Mouse (Mus musculus): ENCODE measurements around the gene Galnt14. TPM values are rescaled to one million over a fixed set of nuclear protein-coding genes. Genes with fewer than 3 reads are reported as not detected.

The Galnt14 gene
- polyA plus RNA-seq, 1 experiment from 2014 or later, result 21.4 TPM

DNA sequence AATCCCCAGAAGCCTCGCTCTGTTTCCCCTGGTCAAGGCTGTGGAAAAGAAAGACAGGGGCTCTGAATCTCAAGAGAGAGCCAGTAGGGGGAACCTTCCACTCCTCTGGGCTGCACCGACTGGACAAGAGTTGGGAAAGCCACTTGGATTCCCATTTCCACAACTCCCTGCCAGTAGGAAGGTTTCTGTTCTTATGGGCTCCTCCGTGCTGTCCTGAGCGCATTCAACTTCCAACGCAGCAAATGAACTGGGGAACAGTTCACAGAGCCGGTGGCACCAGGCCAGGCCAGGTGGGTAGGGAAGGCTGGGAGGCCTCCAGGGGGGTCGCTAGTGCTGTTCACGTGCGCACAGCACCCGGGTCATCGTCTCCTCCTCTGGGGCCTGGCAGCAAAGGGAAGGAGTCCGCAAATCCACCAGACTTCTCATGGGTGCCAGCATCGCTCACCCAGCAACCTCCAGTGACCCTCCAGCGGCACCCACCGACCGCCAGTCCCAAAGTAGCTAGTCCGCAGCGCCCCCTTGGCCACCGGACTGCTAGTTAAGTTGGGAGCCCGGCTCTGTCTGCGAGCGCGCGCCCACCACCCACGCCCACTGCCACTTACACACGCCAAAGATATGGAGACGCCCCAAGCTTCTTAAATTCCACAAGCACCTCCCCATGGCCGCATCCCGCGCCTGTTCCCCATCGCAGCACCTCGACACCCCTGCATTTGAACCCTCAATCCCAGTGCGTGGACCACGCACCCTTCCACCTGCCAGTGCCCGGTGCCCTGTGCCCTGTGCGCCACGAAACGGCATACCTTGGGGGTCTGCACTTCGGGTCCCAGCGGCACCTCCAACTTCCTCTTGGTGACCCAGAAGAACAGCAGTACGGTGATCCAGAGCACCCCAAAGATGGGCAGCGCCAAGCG is 867 bp downstream of the Galnt14 start:
- Histone ChIP-seq H3K4me3 (ENCODE audit: low read length) (peak overlapping the region; percentile 61), H3K9ac (replicated peaks; ENCODE audit: low read length) (peak overlapping the region; percentile 69), H3K9me3 (ENCODE audit: low read length) (peaks cover 4% of the 10 kb centered on the region; the same call in 1 of the 2 replicates), H3K4me2 (replicated peaks; ENCODE audit: low read depth, low read length) (peak overlapping the region; percentile 90), H3K27me3 (ENCODE audit: insufficient read depth, low read length) (peaks cover 26% of the 10 kb centered on the region), H3K27ac (ENCODE audit: low read length) (peak overlapping the region; percentile 73), H3K36me3 (ENCODE audit: insufficient read depth, low read length) (no peaks in the 10 kb centered on the region), H3K4me1 (ENCODE audit: insufficient read depth, low read length) (0 out of 2 replicates have a peak, but pooled peaks cover 8% of the 10 kb centered on the region)
- ATAC-seq (ENCODE audit: low FRiP score, low TSS enrichment), result peak; percentile 25
- WGBS, result 2% methylated on average over 43 of the region's 43 CpGs

DNA sequence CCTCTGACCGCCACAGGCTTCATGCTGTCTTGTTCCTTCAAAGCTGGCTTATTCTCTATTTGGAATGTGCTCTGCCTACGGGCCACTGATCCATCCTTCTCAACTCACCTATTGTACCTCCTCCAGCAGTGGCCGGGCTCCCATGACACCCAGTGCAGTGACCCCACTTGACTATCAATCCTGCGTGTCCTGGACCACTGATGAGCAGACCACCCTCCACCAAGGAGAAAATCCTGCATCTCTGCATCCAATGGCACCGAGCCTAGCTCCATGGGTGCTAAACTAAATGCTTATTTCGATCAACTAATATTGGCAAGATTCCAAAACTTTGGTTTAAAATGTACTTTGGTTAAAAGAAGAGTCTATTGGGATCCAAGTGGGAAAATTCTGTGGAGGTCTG is 1.8 kb downstream of the Galnt14 start:
- no peaks in the 10 kb centered on the region for H3K36me3 ChIP-seq (ENCODE audit: insufficient read depth, low read length)

DNA sequence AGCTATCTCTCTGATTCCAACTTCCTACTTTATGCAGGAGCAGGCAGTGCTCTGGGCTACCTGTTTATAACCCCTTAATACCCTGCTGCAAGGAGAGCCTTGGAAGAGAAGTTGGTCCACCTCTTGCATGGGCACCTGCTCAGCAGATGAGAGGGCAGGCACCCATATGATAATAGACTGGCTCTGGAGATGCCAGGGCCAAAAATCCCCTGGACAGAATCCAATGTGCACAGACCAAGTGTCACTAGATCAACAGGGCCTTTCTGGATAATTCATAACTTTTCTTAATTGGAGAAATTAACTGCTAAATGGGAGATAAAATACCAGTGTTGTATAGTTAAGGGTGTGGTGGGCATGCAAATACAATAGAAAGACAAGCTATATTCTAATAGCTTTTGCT is 6.7 kb downstream of the Galnt14 start:
- H3K9me3 ChIP-seq (ENCODE audit: low read length), result peaks cover 4% of the 10 kb centered on the region; the same call in 1 of the 2 replicates
- ATAC-seq (ENCODE audit: low FRiP score, low TSS enrichment), result no peak

More for the DNA sequence above, 1.8 kb downstream of the Galnt14 start:
- Histone ChIP-seq H3K4me2 (replicated peaks; ENCODE audit: low read depth, low read length) (peak overlapping the region; percentile 90), H3K27ac (ENCODE audit: low read length) (peak overlapping the region; percentile 54; the same call in 1 of the 2 replicates), H3K4me3 (ENCODE audit: low read length) (no peak overlapping the region; the same call in 1 of the 2 replicates), H3K4me1 (ENCODE audit: insufficient read depth, low read length) (0 out of 2 replicates have a peak, but pooled peaks cover 8% of the 10 kb centered on the region), H3K9me3 (ENCODE audit: low read length) (peaks cover 4% of the 10 kb centered on the region; the same call in 1 of the 2 replicates), H3K27me3 (ENCODE audit: insufficient read depth, low read length) (peaks cover 23% of the 10 kb centered on the region), H3K9ac (replicated peaks; ENCODE audit: low read length) (no peak overlapping the region)
- ATAC-seq (ENCODE audit: low FRiP score, low TSS enrichment), result no peak
- WGBS, result 68% methylated on average over 6 of the region's 6 CpGs

DNA sequence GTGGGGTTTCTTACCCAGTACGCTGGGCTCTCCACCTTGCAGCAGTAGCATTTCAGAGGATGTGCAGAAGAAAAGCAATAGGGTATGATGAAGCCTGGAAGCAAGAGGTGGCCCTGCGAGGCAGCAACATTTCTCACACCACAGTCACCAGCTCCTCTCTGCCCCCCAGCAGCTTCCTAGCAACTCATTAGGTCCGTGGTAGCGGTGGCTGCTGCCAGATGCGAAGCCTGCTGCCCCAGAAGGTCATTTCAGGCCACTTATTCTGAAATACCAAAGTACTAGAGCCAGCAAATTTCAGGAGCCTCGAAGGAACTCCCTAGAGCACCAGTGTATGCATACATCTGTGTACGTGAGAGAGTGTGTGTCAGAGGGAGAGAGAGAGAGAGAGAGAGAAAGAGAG is 9.2 kb downstream of the Galnt14 start:
- H3K4me2 ChIP-seq (replicated peaks; ENCODE audit: low read depth, low read length), result no peak overlapping the region
- H3K4me1 ChIP-seq (ENCODE audit: insufficient read depth, low read length), result peaks cover 5% of the 10 kb centered on the region; the same call in 1 of the 2 replicates
- H3K9ac ChIP-seq (replicated peaks; ENCODE audit: low read length), result no peak overlapping the region
- no peaks in the 10 kb centered on the region for H3K27me3 ChIP-seq (ENCODE audit: insufficient read depth, low read length)
- no peak overlapping the region for H3K27ac ChIP-seq (ENCODE audit: low read length)
- no peak for ATAC-seq (ENCODE audit: low FRiP score, low TSS enrichment)
- no peaks in the 10 kb centered on the region for H3K9me3 ChIP-seq (ENCODE audit: low read length)
- H3K4me3 ChIP-seq (ENCODE audit: low read length), result no peak overlapping the region
- no peaks in the 10 kb centered on the region for H3K36me3 ChIP-seq (ENCODE audit: insufficient read depth, low read length)
- 24% methylated on average over 7 of the region's 7 CpGs for WGBS

More for the DNA sequence above, 6.7 kb downstream of the Galnt14 start:
- H3K4me3 ChIP-seq (ENCODE audit: low read length), result no peak overlapping the region
- no peak overlapping the region for H3K9ac ChIP-seq (replicated peaks; ENCODE audit: low read length)
- H3K27me3 ChIP-seq (ENCODE audit: insufficient read depth, low read length), result no peaks in the 10 kb centered on the region
- peaks cover 5% of the 10 kb centered on the region; the same call in 1 of the 2 replicates for H3K4me1 ChIP-seq (ENCODE audit: insufficient read depth, low read length)
- no peak overlapping the region for H3K4me2 ChIP-seq (replicated peaks; ENCODE audit: low read depth, low read length)
- no peaks in the 10 kb centered on the region for H3K36me3 ChIP-seq (ENCODE audit: insufficient read depth, low read length)
- H3K27ac ChIP-seq (ENCODE audit: low read length), result no peak overlapping the region

DNA sequence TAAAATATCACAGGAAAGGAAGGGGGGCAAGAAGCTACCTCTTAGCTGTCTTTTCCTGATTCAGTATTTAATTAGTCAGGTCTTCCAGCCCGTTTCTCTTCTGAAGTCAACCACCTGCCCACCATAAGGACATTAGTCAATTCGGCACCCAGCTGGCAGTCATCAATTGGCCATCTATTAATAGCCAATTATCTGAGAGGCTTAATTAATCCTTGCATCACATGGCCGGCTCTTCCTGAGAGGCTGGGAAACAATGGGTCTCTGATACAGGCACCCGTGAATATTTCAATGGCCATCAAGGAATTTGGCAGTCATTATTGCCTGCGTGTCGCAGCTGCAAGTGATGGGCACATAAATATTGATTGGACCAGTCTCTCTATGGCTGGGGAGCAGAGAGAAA is 10.4 kb downstream of the Galnt14 start:
- no peaks in the 10 kb centered on the region for H3K36me3 ChIP-seq (ENCODE audit: insufficient read depth, low read length)
- H3K9ac ChIP-seq (replicated peaks; ENCODE audit: low read length), result no peak overlapping the region
- H3K27me3 ChIP-seq (ENCODE audit: insufficient read depth, low read length), result no peaks in the 10 kb centered on the region
- 59% methylated on average over 6 of the region's 6 CpGs for WGBS
- H3K4me3 ChIP-seq (ENCODE audit: low read length), result no peak overlapping the region
- H3K4me1 ChIP-seq (ENCODE audit: insufficient read depth, low read length), result peaks cover 5% of the 10 kb centered on the region; the same call in 1 of the 2 replicates
- H3K4me2 ChIP-seq (replicated peaks; ENCODE audit: low read depth, low read length), result no peak overlapping the region
- no peak for ATAC-seq (ENCODE audit: low FRiP score, low TSS enrichment)
- no peak overlapping the region for H3K27ac ChIP-seq (ENCODE audit: low read length)
- H3K9me3 ChIP-seq (ENCODE audit: low read length), result no peaks in the 10 kb centered on the region

DNA sequence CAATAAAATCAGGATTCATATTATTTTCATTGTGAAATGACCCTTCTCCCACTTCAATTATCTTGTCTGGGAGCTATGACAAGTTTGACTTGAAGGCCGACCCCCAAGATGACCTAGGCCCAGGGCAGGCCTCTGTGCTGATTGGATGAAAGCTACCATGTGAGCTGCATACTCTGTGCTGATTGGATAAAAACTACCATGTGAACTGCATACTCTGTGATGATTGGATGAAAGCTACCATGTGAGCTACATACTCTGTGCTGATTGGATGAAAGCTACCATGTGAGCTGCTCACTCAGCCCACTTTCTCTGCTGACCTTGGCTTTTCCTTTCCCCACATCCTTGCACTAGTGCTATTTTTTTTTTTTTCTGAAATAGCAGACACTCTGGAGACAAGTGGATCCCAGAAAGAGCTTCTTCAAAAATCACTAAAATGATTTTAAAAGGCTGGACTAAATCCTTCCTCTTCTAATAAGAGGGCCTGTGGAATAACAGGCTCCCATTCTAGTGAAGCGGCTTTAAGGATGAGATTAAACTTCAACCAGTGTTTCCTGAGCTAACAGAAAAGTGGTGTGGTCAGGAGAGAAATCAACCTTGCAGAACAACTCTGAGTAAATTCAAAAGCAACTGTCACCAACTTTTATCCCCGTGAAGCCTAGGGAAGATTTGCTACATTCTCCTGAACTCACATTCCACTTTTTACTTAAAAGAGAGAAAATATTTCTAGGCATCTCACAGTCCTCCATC is 15.9 kb downstream of the Galnt14 start:
- WGBS, result 79% methylated on average over 3 of the region's 3 CpGs
- H3K4me3 ChIP-seq (ENCODE audit: low read length), result no peak overlapping the region
- no peaks in the 10 kb centered on the region for H3K4me1 ChIP-seq (ENCODE audit: insufficient read depth, low read length)
- no peaks in the 10 kb centered on the region for H3K9me3 ChIP-seq (ENCODE audit: low read length)
- no peak overlapping the region for H3K4me2 ChIP-seq (replicated peaks; ENCODE audit: low read depth, low read length)
- H3K27me3 ChIP-seq (ENCODE audit: insufficient read depth, low read length), result no peaks in the 10 kb centered on the region
- no peaks in the 10 kb centered on the region for H3K36me3 ChIP-seq (ENCODE audit: insufficient read depth, low read length)
- ATAC-seq (ENCODE audit: low FRiP score, low TSS enrichment), result no peak
- peak overlapping the region; percentile 60 for H3K27ac ChIP-seq (ENCODE audit: low read length)
- H3K9ac ChIP-seq (replicated peaks; ENCODE audit: low read length), result no peak overlapping the region

DNA sequence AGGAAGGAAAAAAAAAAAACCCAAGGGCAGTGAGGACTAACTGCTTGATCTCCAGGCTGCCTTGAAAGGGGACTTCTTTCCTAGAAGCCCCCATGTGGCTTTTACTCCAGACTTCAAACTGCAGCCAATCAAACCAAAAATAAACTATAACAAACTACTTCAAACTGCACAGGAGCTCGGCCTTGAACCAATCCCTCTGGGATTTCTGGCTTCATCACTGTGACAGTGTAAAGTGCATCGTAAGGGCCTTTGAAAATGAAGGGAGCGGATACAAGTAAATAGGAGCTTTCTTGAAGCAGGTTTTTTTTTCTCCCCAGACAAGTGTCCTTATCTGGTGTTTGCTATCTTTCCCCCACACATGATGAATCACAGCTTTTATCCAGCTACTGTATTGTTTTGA is 22.0 kb downstream of the Galnt14 start:
- no peaks in the 10 kb centered on the region for H3K9me3 ChIP-seq (ENCODE audit: low read length)
- no peak for ATAC-seq (ENCODE audit: low FRiP score, low TSS enrichment)
- WGBS, result 77% methylated on average over 3 of the region's 3 CpGs
- H3K27me3 ChIP-seq (ENCODE audit: insufficient read depth, low read length), result no peaks in the 10 kb centered on the region
- H3K4me3 ChIP-seq (ENCODE audit: low read length), result no peak overlapping the region
- no peak overlapping the region for H3K4me2 ChIP-seq (replicated peaks; ENCODE audit: low read depth, low read length)
- H3K4me1 ChIP-seq (ENCODE audit: insufficient read depth, low read length), result no peaks in the 10 kb centered on the region
- H3K36me3 ChIP-seq (ENCODE audit: insufficient read depth, low read length), result no peaks in the 10 kb centered on the region
- no peak overlapping the region for H3K9ac ChIP-seq (replicated peaks; ENCODE audit: low read length)
- H3K27ac ChIP-seq (ENCODE audit: low read length), result no peak overlapping the region

DNA sequence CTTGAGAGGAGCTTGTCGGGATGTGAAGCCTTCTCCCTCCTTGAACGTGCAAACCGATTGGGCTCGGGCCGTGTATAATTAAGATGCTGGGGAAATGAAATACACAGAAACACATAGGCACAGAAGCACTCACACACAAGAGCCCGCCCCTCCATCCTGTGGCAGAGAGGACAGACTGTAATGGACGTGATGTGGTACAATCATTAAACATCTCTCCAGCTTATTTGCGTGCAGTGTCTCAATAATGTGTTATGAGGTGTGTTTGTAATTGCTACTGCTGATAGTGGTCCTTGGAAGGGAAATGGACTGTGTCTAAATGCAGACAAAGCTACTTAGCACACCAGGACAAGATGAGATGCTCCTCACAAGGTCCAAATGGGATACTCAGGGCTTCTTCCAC is 24.0 kb downstream of the Galnt14 start:
- H3K27ac ChIP-seq (ENCODE audit: low read length), result no peak overlapping the region
- no peak for ATAC-seq (ENCODE audit: low FRiP score, low TSS enrichment)
- no peak overlapping the region for H3K4me3 ChIP-seq (ENCODE audit: low read length)
- no peak overlapping the region for H3K4me2 ChIP-seq (replicated peaks; ENCODE audit: low read depth, low read length)
- 78% methylated on average over 8 of the region's 8 CpGs for WGBS
- H3K27me3 ChIP-seq (ENCODE audit: insufficient read depth, low read length), result no peaks in the 10 kb centered on the region
- H3K4me1 ChIP-seq (ENCODE audit: insufficient read depth, low read length), result no peaks in the 10 kb centered on the region
- H3K9me3 ChIP-seq (ENCODE audit: low read length), result no peaks in the 10 kb centered on the region
- no peaks in the 10 kb centered on the region for H3K36me3 ChIP-seq (ENCODE audit: insufficient read depth, low read length)
- no peak overlapping the region for H3K9ac ChIP-seq (replicated peaks; ENCODE audit: low read length)

DNA sequence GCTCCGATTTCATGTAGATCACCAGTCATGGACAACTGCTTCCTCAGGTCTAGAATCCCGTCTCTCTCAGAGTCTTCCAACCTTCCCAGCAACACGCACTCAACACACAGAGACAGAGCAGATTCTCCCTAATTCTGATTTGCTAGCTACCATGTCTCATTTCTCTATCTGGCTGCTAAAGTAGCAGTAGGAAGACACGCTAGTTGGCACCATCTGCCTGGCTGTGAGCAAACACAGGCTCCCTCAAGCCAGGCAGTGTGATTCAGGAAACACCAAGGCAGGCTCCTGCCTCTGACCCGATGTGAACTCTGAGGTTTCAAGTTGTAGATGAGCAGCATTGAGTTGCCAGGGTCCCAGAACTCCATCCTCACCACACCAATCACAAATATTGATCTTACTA is 25.5 kb downstream of the Galnt14 start:
- Histone ChIP-seq H3K4me3 (ENCODE audit: low read length) (no peak overlapping the region), H3K9ac (replicated peaks; ENCODE audit: low read length) (no peak overlapping the region), H3K36me3 (ENCODE audit: insufficient read depth, low read length) (no peaks in the 10 kb centered on the region), H3K9me3 (ENCODE audit: low read length) (no peaks in the 10 kb centered on the region), H3K27ac (ENCODE audit: low read length) (no peak overlapping the region), H3K27me3 (ENCODE audit: insufficient read depth, low read length) (no peaks in the 10 kb centered on the region), H3K4me1 (ENCODE audit: insufficient read depth, low read length) (no peaks in the 10 kb centered on the region), H3K4me2 (replicated peaks; ENCODE audit: low read depth, low read length) (no peak overlapping the region)
- no peak for ATAC-seq (ENCODE audit: low FRiP score, low TSS enrichment)
- WGBS, result 60% methylated on average over 5 of the region's 5 CpGs

Measured in kidney, embryonic 16.5 days (tissue).